Mouse (Mus musculus) cerebellum, adult 2 months (tissue): Measurements from ENCODE around the gene Sec14l3.

ENCODE experiments used
- CTCF ChIP-seq: fragments of 200-500 bp; IDR thresholded peaks from 2 replicates; pipeline ENCODE4 v1.5.1; 2011; ENCODE audit warnings: low read depth, mild to moderate bottlenecking, control low read depth, low read length, moderate library complexity, borderline replicate concordance; ENCODE audit not compliant: insufficient read depth
- POLR2A ChIP-seq: fragments of 200-500 bp; IDR thresholded peaks from 2 replicates; pipeline ENCODE4 v1.6.1; 2011; ENCODE audit warnings: low read length, control low read depth, borderline replicate concordance; ENCODE audit not compliant: insufficient read depth

DNA sequence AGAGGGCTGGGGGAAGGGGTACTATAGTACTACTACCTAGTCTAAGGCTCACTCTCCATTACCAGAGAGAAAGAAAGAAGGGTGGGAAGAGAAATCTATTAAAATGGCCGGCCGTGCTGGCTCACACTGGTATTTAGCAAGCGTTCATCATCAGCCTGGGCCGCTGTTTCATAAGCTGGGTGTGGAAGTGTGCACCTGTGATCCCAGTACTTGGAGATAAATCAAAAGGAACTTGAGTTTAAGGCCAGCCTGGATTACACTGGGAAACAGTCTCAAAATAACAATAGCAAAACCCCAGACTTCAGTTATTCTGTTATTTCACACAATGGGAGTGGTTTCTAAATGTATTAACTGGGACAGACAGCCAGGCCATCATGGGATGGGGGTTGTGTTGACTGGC is 2.1 kb upstream of the Sec14l3 start:
- TF ChIP-seq CTCF (no peak), POLR2A (no peak)
